Mouse (Mus musculus): ENCODE measurements at regions not wholly inside any gene's neighbourhood (a gene's known extent, or its start where the extent isn't known, plus 50 kb on each side); places are given as distances from the start of the nearest gene placed in this dataset.

- no peaks in the 10 kb centered on the region for H3K4me1 ChIP-seq (ENCODE audit: control insufficient read depth, insufficient read depth, low read length)
- WGBS = 96% methylated on average over 2 of the region's 2 CpGs
- TF ChIP-seq POLR2A (IDR thresholded peaks at IDR 0.05; ENCODE audit: insufficient read depth, low read depth, low read length) (no peak), CTCF (IDR thresholded peaks at IDR 0.05; ENCODE audit: insufficient read depth, low read depth, low read length) (no peak)
- H3K4me3 ChIP-seq (ENCODE audit: insufficient read depth, low read depth, low read length) = no peak overlapping the region
- H3K27ac ChIP-seq (ENCODE audit: insufficient read depth, low read depth, low read length) = no peak overlapping the region
Measured at GRCm38 (mm10) chr2:138640654-138641053, 384.3 kb downstream of the Btbd3 start.

GRCm38 (mm10) chr2:138641335-138641734 lies 385.0 kb downstream of the Btbd3 start:
- Histone ChIP-seq H3K27ac (ENCODE audit: insufficient read depth, low read depth, low read length) (no peak overlapping the region), H3K4me3 (ENCODE audit: insufficient read depth, low read depth, low read length) (no peak overlapping the region), H3K4me1 (ENCODE audit: control insufficient read depth, insufficient read depth, low read length) (no peaks in the 10 kb centered on the region)
- TF ChIP-seq POLR2A (IDR thresholded peaks at IDR 0.05; ENCODE audit: insufficient read depth, low read depth, low read length) = no peak
- no peak for TF ChIP-seq CTCF (IDR thresholded peaks at IDR 0.05; ENCODE audit: insufficient read depth, low read depth, low read length)
- 92% methylated on average over 1 of the region's 1 CpGs for WGBS

GRCm38 (mm10) chr2:138648616-138649015 lies 392.3 kb downstream of the Btbd3 start:
- no peak for TF ChIP-seq CTCF (IDR thresholded peaks at IDR 0.05; ENCODE audit: insufficient read depth, low read depth, low read length)
- no peak for TF ChIP-seq POLR2A (IDR thresholded peaks at IDR 0.05; ENCODE audit: insufficient read depth, low read depth, low read length)
- Histone ChIP-seq H3K4me3 (ENCODE audit: insufficient read depth, low read depth, low read length) (no peak overlapping the region), H3K27ac (ENCODE audit: insufficient read depth, low read depth, low read length) (no peak overlapping the region), H3K4me1 (ENCODE audit: control insufficient read depth, insufficient read depth, low read length) (no peaks in the 10 kb centered on the region)
- 27% methylated on average over 3 of the region's 3 CpGs for WGBS

GRCm38 (mm10) chr2:138659376-138659775 lies 403.0 kb downstream of the Btbd3 start:
- Histone ChIP-seq H3K4me1 (ENCODE audit: control insufficient read depth, insufficient read depth, low read length) (no peaks in the 10 kb centered on the region; the same call in 1 of the 2 replicates), H3K4me3 (ENCODE audit: insufficient read depth, low read depth, low read length) (no peak overlapping the region), H3K27ac (ENCODE audit: insufficient read depth, low read depth, low read length) (no peak overlapping the region)
- no peak for TF ChIP-seq POLR2A (IDR thresholded peaks at IDR 0.05; ENCODE audit: insufficient read depth, low read depth, low read length)

GRCm38 (mm10) chr2:138670307-138670706 lies 413.9 kb downstream of the Btbd3 start:
- H3K27ac ChIP-seq (ENCODE audit: insufficient read depth, low read depth, low read length) = no peak overlapping the region
- no peaks in the 10 kb centered on the region for H3K4me1 ChIP-seq (ENCODE audit: control insufficient read depth, insufficient read depth, low read length)
- no peak overlapping the region for H3K4me3 ChIP-seq (ENCODE audit: insufficient read depth, low read depth, low read length)
- no peak for TF ChIP-seq CTCF (IDR thresholded peaks at IDR 0.05; ENCODE audit: insufficient read depth, low read depth, low read length)
- no peak for TF ChIP-seq POLR2A (IDR thresholded peaks at IDR 0.05; ENCODE audit: insufficient read depth, low read depth, low read length)

GRCm38 (mm10) chr2:138674801-138675200 lies 418.4 kb downstream of the Btbd3 start:
- H3K4me3 ChIP-seq (ENCODE audit: insufficient read depth, low read depth, low read length) = no peak overlapping the region
- no peak overlapping the region for H3K27ac ChIP-seq (ENCODE audit: insufficient read depth, low read depth, low read length)
- no peaks in the 10 kb centered on the region for H3K4me1 ChIP-seq (ENCODE audit: control insufficient read depth, insufficient read depth, low read length)
- no peak for TF ChIP-seq POLR2A (IDR thresholded peaks at IDR 0.05; ENCODE audit: insufficient read depth, low read depth, low read length)
- no peak for TF ChIP-seq CTCF (IDR thresholded peaks at IDR 0.05; ENCODE audit: insufficient read depth, low read depth, low read length)

GRCm38 (mm10) chr2:138675229-138676065 lies 419.1 kb downstream of the Btbd3 start:
- H3K4me1 ChIP-seq (ENCODE audit: control insufficient read depth, insufficient read depth, low read length) = no peaks in the 10 kb centered on the region
- H3K4me3 ChIP-seq (ENCODE audit: insufficient read depth, low read depth, low read length) = no peak overlapping the region
- H3K27ac ChIP-seq (ENCODE audit: insufficient read depth, low read depth, low read length) = no peak overlapping the region
- WGBS = 80% methylated on average over 3 of the region's 3 CpGs
- TF ChIP-seq CTCF (IDR thresholded peaks at IDR 0.05; ENCODE audit: insufficient read depth, low read depth, low read length) (no peak), POLR2A (IDR thresholded peaks at IDR 0.05; ENCODE audit: insufficient read depth, low read depth, low read length) (no peak)

- TF ChIP-seq POLR2A (IDR thresholded peaks at IDR 0.05; ENCODE audit: insufficient read depth, low read depth, low read length) = no peak
- H3K4me3 ChIP-seq (ENCODE audit: insufficient read depth, low read depth, low read length) = no peak overlapping the region
- no peak overlapping the region for H3K27ac ChIP-seq (ENCODE audit: insufficient read depth, low read depth, low read length)
- H3K4me1 ChIP-seq (ENCODE audit: control insufficient read depth, insufficient read depth, low read length) = no peaks in the 10 kb centered on the region
Measured at GRCm38 (mm10) chr2:138688140-138688871, 431.9 kb downstream of the Btbd3 start.

- 95% methylated on average over 5 of the region's 5 CpGs for WGBS
- TF ChIP-seq CTCF (IDR thresholded peaks at IDR 0.05; ENCODE audit: insufficient read depth, low read depth, low read length) (no peak), POLR2A (IDR thresholded peaks at IDR 0.05; ENCODE audit: insufficient read depth, low read depth, low read length) (no peak)
- H3K4me1 ChIP-seq (ENCODE audit: control insufficient read depth, insufficient read depth, low read length) = no peaks in the 10 kb centered on the region
Measured at GRCm38 (mm10) chr2:138689497-138689896, 433.1 kb downstream of the Btbd3 start.

More at GRCm38 (mm10) chr2:138689497-138689896, 433.1 kb downstream of the Btbd3 start:
- H3K27ac ChIP-seq (ENCODE audit: insufficient read depth, low read depth, low read length) = no peak overlapping the region
- no peak overlapping the region for H3K4me3 ChIP-seq (ENCODE audit: insufficient read depth, low read depth, low read length)
